Mouse (Mus musculus): ENCODE data around the gene Cd200.

DNA sequence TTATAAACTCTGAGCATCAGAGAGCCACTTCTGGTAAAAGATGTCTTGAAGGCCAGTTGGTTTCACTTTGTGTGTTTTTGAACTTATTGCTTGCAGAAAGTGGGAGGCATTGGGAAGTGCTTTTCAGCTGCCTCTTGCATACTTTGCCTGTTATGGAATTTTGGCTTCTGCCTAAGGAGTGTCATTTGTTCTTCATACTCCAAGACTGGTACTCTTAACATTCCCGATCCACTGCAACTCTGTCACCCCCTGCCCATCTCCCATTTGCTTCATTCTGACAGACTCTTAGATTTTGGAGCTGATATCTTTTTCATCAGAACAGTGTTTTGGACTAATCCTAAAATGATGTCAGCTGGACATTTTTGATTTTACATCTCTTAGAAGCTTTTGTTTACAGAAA lies 51.7 kb downstream of the Cd200 start:
- no peak for TF ChIP-seq CTCF (IDR thresholded peaks at IDR 0.05; ENCODE audit: low read depth, low read length)
- TF ChIP-seq POLR2A (IDR thresholded peaks at IDR 0.05; ENCODE audit: insufficient read depth, low read length) = no peak
- no peak for TF ChIP-seq EP300 (IDR thresholded peaks at IDR 0.05; ENCODE audit: insufficient read depth, low read depth, low read length)
